Mouse (Mus musculus): Measurements from ENCODE around the gene Dnase2a.

GRCm38 (mm10) chr8:84892993-84893708, 15.2 kb upstream of the Dnase2a start:
- no peak for TF ChIP-seq CTCF (IDR thresholded peaks at IDR 0.05 in 2 of 3, conservative IDR thresholded peaks at IDR 0.05 in 1 of 3; ENCODE audit: control insufficient read depth in 1 of 3, insufficient read depth in 1 of 3, low read depth in 2 of 3, low read length in 3 of 3, poor library complexity in 1 of 3, severe bottlenecking in 1 of 3)
- TF ChIP-seq USF1 (IDR thresholded peaks at IDR 0.05; ENCODE audit: low read depth, low read length): no peak
- no peak for TF ChIP-seq ZNF384 (IDR thresholded peaks at IDR 0.05; ENCODE audit: low read depth, low read length)
